Mouse (Mus musculus) bone marrow, adult 2 months (tissue): ENCODE data around the gene Gm21915. TPM values are rescaled to one million over a fixed set of nuclear protein-coding genes. Genes with fewer than 3 reads are reported as not detected.

Experiments
- H3K27ac ChIP-seq: fragments of 200-500 bp; 2 replicates; pipeline ENCODE4 v1.5.1; 2012; ENCODE audit warnings: low read depth, mild to moderate bottlenecking, control low read depth, inconsistent platforms, low read length; ENCODE audit not compliant: control insufficient read depth, poor library complexity, insufficient read depth
- H3K4me1 ChIP-seq: fragments of 200-500 bp; 2 replicates; pipeline ENCODE4 v1.6.1; 2011; ENCODE audit warnings: low read length; ENCODE audit not compliant: control insufficient read depth, insufficient read depth
- H3K4me3 ChIP-seq: fragments of 200-500 bp; replicated peaks from 2 replicates; pipeline ENCODE3; 2011; ENCODE audit warnings: mild to moderate bottlenecking, low read depth, low read length, control low read depth; ENCODE audit not compliant: control insufficient read depth
- CTCF ChIP-seq: fragments of 200-500 bp; IDR thresholded peaks from 2 replicates; pipeline ENCODE4 v1.5.1; 2011; ENCODE audit warnings: low read length, control low read depth; ENCODE audit not compliant: control insufficient read depth, insufficient read depth
- POLR2A ChIP-seq: fragments of 200-500 bp; IDR thresholded peaks from 2 replicates; pipeline ENCODE4 v1.6.1; 2011; ENCODE audit warnings: low read depth, mild to moderate bottlenecking, control low read depth, low read length, borderline replicate concordance; ENCODE audit not compliant: control insufficient read depth
- WGBS: fragments of 180-500 bp; shearing (Covaris S2); methylation state at CpG from one replicate; pipeline ENCODE4 v1.1.7; 2018; 5-methylcytosine and 5-hydroxymethylcytosine counted together
- polyA plus RNA-seq: library from polyadenylated mRNA; stranded (reverse); fragments of >200 nt; gene quantifications from 2 replicates; pipeline ENCODE4 v1.2.4, GENCODE M21; 2011; ENCODE audit warnings: low replicate concordance; ENCODE audit not compliant: missing spikeins, insufficient read depth, insufficient read length

The Gm21915 gene
- polyA plus RNA-seq, 1 experiment, result not detected

DNA sequence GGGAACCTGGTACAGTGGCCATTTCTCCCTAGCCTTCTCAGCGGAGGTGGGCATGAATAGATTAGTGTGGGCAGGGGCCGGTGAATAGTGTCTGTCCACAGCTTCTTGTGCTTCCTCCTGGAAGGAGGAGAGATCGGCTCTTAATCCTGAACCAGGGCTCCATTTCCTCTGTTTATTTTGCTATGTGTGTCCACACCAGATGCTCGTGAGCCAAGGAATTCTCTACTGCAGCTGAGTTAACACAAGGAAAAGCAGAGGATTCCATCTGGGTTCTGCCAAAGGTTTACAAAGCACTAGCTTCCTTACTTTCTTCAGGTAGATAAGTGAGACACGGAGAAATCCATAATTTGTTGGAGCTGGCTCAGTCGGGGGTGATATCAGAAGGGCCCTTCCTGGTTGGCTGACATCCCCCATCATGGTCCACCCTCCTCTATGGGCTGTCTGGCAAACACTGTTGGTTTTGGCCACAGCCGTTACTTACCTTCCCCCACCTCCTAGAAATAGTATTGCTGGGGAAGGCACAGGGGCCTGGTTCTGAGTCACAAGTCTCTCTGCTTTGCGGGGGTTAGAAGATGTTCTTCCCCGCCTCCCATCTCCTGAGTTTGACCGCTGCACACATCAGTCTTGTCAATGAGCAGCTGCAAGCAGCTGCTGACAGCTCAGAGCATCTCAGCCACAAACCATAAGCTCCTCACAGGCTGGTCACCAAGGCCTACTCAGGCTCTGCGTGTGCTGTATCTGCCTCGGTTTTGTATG lies 5.0 kb downstream of the Gm21915 start:
- H3K4me3 ChIP-seq, result no peak overlapping the region
- no peak overlapping the region for H3K27ac ChIP-seq
- H3K4me1 ChIP-seq, result no peaks in the 10 kb centered on the region
- no peak for TF ChIP-seq CTCF
- no peak for TF ChIP-seq POLR2A
- WGBS, result 78% methylated on average over 12 of the region's 12 CpGs

DNA sequence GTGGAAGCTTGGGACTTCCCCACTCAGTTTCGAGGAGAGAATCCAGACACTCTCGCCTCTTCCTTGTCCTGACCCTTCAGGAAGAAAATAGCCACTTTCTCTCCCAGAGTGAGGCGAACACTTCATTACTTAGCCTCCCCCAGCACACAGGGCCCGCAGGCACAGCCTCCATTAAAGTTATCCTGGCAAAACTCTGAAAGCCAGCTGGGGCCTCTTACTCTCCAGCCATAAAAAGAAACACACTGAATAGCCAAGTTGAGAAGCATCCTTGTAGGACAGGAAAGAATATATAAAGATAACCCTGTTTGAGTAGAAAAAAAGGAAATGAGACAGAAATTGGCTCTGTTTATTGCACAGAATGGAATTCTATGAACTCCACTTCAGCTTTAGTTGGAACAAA lies 8.2 kb downstream of the Gm21915 start:
- no peak for TF ChIP-seq POLR2A
- no peak for TF ChIP-seq CTCF
- H3K4me1 ChIP-seq, result no peaks in the 10 kb centered on the region
- H3K4me3 ChIP-seq, result no peak overlapping the region
- H3K27ac ChIP-seq, result no peak overlapping the region
- WGBS, result 82% methylated on average over 4 of the region's 4 CpGs

DNA sequence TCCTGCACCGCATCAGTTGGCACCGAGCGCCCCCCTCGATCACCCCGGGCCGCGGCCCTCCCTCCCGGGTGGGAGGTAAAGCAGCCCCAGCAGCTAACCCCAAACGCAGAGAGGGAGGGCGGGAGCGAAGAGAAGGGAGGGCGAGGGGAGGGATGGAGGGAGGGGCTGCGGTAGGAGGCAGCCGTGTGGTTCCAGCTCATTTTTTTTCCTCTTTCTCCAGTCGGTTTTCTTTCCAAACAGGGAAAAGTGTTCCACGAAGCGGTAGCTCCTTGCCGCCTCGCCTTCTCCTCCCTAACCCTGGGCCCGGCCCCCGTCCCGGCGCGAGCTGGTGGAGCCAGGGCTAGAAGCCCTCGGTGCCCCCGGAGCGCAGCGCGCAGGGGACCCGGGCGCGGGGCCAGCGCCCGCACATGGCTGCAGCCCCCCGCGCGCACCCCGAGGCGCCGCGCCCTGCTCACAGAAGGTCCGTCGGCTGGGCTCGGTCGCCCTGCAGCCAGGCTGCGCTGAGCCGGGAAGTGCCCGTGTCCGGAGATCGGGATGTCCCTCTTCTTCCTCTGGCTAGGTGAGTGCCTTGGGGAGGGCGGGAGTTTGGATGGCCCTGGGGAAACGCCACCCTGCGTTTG lies 15.5 kb downstream of the Gm21915 start, which contains the start of gene Clmp:
Clmp (plus strand) TSS at position 162 of the 620 bp plus-strand sequence.
- Histone ChIP-seq H3K27ac (peak within 1 kb of the TSS; percentile 29; the same call in 1 of the 2 replicates), H3K4me1 (no peaks in the 10 kb centered on the region), H3K4me3 (no peak within 1 kb of the TSS)
- TF ChIP-seq POLR2A (no peak), CTCF (no peak)
- WGBS, result 2% methylated on average over 51 of the region's 53 CpGs

DNA sequence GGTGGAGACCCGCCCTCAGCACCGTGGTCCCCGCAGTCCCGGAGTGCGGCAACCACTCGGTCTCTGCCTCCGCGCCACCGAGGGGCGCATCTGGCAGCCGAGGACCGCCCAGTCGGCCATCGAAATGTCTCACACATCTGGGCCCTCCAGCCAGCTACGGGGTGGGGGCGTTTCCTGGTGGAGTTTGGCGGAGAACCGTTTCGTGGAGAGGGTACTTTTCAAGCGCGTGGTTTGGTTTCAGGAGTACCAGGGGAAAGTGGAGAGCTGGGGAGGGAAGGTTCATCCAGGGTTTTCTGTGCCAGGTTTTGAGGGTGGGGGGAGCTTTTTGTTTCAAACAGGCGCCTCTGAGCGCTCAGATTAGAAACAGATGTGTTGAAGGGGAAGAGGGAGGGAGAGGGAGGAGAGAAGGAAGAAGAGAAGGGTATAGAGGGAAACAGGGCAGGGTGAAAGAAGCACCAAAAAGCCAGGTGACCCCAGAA lies 16.0 kb downstream of the Gm21915 start:
- H3K4me1 ChIP-seq, result no peaks in the 10 kb centered on the region
- WGBS, result 2% methylated on average over 23 of the region's 23 CpGs
- H3K27ac ChIP-seq, result peak overlapping the region; percentile 29; the same call in 1 of the 2 replicates
- H3K4me3 ChIP-seq, result no peak overlapping the region
- TF ChIP-seq POLR2A (no peak), CTCF (no peak)

DNA sequence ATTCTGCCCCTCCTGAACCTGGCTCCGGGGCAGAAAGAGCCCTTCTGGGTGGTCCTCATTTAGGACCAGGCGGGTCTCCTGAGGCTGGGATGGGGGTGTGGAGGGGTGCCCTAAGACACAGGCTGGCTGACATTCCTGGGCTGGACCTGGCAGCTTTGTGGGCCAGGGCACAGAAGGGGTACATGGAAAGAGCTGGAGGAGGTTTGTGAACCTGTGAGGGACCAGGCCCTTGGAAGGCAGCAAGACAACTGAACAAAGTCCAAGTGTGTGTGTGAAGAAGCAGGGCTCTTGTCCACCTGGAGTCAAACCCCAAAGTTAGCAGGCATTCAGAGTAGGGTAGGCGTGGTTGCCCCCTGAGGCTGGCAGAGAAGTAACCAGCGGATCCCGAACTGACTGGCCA lies 16.6 kb downstream of the Gm21915 start:
- 71% methylated on average over 5 of the region's 5 CpGs for WGBS
- Histone ChIP-seq H3K4me1 (no peaks in the 10 kb centered on the region), H3K4me3 (no peak overlapping the region), H3K27ac (no peak overlapping the region)
- TF ChIP-seq POLR2A, result no peak
- no peak for TF ChIP-seq CTCF

DNA sequence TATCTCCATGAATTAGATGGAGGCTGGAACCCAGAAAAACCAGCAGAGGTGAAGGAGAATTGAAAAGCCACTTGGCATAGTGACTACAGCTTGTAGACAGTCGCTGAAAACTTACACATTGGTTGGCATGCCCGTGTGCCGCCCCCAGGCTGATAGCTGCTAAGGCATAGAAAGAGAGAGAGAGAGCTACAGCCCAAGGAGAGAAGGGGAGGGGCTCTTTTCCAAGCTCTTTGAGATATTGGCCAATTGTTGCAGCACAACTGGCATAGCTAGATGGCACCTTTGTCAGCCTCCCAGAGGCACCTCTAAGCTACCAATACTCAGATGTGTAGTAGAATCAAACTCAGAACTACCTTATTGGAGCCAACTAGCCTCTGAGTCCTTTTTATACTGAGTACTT lies 17.1 kb downstream of the Gm21915 start:
- no peak for TF ChIP-seq CTCF
- TF ChIP-seq POLR2A, result no peak
- H3K27ac ChIP-seq, result no peak overlapping the region
- H3K4me3 ChIP-seq, result no peak overlapping the region
- no peaks in the 10 kb centered on the region for H3K4me1 ChIP-seq
- 67% methylated on average over 3 of the region's 3 CpGs for WGBS

DNA sequence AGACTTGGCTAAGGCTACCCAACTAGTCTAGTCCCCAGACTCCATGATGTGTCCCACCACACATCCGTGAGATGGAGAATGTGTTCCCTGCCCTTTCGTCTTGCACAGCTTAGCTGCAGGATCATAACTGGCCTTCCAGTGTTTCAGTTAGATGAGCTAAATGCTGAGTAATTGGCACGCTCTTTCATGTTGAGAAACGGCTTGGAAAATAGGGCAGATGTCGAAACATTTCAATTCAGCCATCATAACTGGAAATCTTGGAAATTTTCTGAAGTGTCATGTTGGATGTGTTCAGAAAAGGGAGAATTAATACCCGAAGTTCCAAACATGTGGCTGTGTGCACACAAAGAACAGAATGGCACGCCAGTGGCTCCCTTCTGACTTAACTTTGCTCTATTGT lies 20.1 kb downstream of the Gm21915 start:
- TF ChIP-seq CTCF (no peak), POLR2A (no peak)
- Histone ChIP-seq H3K27ac (no peak overlapping the region), H3K4me3 (no peak overlapping the region), H3K4me1 (no peaks in the 10 kb centered on the region)
- 65% methylated on average over 7 of the region's 7 CpGs for WGBS

DNA sequence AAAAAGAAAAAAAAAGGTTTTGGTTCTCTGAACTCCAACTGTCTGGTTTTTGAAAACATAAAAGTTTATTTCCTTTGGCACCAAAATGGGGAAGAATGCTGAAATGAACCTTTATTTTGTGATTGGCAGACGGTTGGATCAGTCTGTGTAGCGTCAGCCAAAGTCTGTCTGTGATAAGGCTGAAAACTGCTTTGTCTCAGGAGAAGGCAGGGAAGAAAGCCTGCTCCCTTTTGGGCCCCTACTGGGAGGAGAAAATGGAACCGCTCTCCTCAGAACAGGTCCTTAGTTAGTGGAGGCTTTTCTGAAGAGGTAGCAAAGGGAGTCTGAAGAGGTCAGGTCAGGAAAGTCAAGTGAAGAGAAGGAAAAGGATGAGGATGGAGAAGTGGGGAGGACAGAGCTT lies 22.6 kb downstream of the Gm21915 start:
- no peak for TF ChIP-seq POLR2A
- TF ChIP-seq CTCF, result no peak
- 61% methylated on average over 3 of the region's 3 CpGs for WGBS
- Histone ChIP-seq H3K27ac (no peak overlapping the region), H3K4me3 (no peak overlapping the region), H3K4me1 (no peaks in the 10 kb centered on the region)

DNA sequence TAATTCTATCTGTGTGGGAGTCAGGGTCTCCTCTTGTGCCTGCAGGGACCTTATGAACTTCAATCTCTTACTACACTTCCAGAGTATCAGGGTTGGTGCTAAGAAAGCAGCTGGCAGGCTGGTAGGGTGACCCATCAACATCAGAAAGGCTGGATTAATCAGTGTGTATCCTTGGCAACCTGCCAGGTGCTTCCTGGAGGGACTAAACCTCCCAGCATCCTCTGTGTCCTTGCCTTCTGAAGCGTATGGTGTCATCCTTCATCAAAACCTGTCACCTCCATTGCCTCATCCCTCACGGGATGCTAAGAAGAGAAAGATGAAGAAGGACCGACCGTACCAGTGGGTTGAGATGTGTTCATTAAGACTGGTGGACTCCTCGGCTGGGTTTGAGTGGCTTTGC lies 23.4 kb downstream of the Gm21915 start:
- no peak for TF ChIP-seq POLR2A
- TF ChIP-seq CTCF, result no peak
- H3K4me3 ChIP-seq, result no peak overlapping the region
- WGBS, result 82% methylated on average over 5 of the region's 5 CpGs
- no peaks in the 10 kb centered on the region for H3K4me1 ChIP-seq
- no peak overlapping the region for H3K27ac ChIP-seq
